Mouse (Mus musculus) testis, adult 2 months (tissue): ENCODE measurements around the gene Fam126b. TPM values are rescaled to one million over a fixed set of nuclear protein-coding genes. Genes with fewer than 3 reads are reported as not detected.
"Not testable (repeated sequence)": the region's sequence is repeated elsewhere in the genome, so short reads cannot be mapped to it uniquely, and the experiment has no call there.

ENCODE experiments used
- H3K27ac ChIP-seq: fragments of 200-500 bp; 2 replicates; pipeline ENCODE4 v1.5.1; 2012; ENCODE audit warnings: low read depth, low read length; ENCODE audit not compliant: control insufficient read depth, insufficient read depth
- H3K27me3 ChIP-seq: fragments of 200-500 bp; 2 replicates; pipeline ENCODE4 v1.6.1; 2012; ENCODE audit warnings: mild to moderate bottlenecking, low read length, moderate library complexity; ENCODE audit not compliant: control insufficient read depth, insufficient read depth
- H3K36me3 ChIP-seq: fragments of 200-500 bp; 2 replicates; pipeline ENCODE4 v1.6.1; 2012; ENCODE audit warnings: mild to moderate bottlenecking, low read length; ENCODE audit not compliant: control insufficient read depth, insufficient read depth
- H3K4me1 ChIP-seq: fragments of 200-500 bp; 2 replicates; pipeline ENCODE4 v1.6.1; 2012; ENCODE audit warnings: low read length; ENCODE audit not compliant: control insufficient read depth, insufficient read depth
- H3K4me3 ChIP-seq: fragments of 200-500 bp; 2 replicates; pipeline ENCODE4 v1.5.1; 2012; ENCODE audit warnings: low read depth, mild to moderate bottlenecking, low read length, moderate library complexity, mixed read lengths; ENCODE audit not compliant: control insufficient read depth
- CTCF ChIP-seq: fragments of 200-500 bp; IDR thresholded peaks from 2 replicates; pipeline ENCODE4 v1.5.1; 2012; ENCODE audit warnings: low read depth, mild to moderate bottlenecking, inconsistent platforms, low read length, moderate library complexity; ENCODE audit not compliant: control insufficient read depth, insufficient read depth, insufficient replicate concordance
- POLR2A ChIP-seq: fragments of 200-500 bp; IDR thresholded peaks from 2 replicates; pipeline ENCODE4 v1.6.1; 2012; ENCODE audit warnings: low read depth, mild to moderate bottlenecking, inconsistent platforms, low read length, moderate library complexity; ENCODE audit not compliant: control insufficient read depth
- polyA plus RNA-seq: library from polyadenylated mRNA; depleted of rRNA; stranded (reverse); fragments of >200 nt; gene quantifications from 2 replicates; pipeline ENCODE4 v1.2.3, GENCODE M21; 2012

The Fam126b gene
- polyA plus RNA-seq, 1 experiment: 3.8 TPM

- Histone ChIP-seq H3K27ac (no peak overlapping the region), H3K27me3 (no peaks in the 10 kb centered on the region), H3K36me3 (no peaks in the 10 kb centered on the region), H3K4me3 (no peak overlapping the region), H3K4me1 (no peaks in the 10 kb centered on the region)
- no peak for TF ChIP-seq CTCF
- no peak for TF ChIP-seq POLR2A
These were observed 17.5 kb downstream of the Fam126b start for GRCm38 (mm10) chr1:58568456-58569130.

GRCm38 (mm10) chr1:58566621-58567020 is 19.5 kb downstream of the Fam126b start:
- H3K4me1 ChIP-seq: no peaks in the 10 kb centered on the region
- H3K36me3 ChIP-seq: no peaks in the 10 kb centered on the region
- H3K27me3 ChIP-seq: no peaks in the 10 kb centered on the region
- no peak overlapping the region for H3K4me3 ChIP-seq
- no peak overlapping the region for H3K27ac ChIP-seq
- no peak for TF ChIP-seq POLR2A
- no peak for TF ChIP-seq CTCF

- no peak for TF ChIP-seq POLR2A
- no peak for TF ChIP-seq CTCF
- Histone ChIP-seq H3K36me3 (no peaks in the 10 kb centered on the region), H3K27ac (no peak overlapping the region), H3K4me1 (no peaks in the 10 kb centered on the region), H3K4me3 (no peak overlapping the region), H3K27me3 (no peaks in the 10 kb centered on the region)
These were observed 21.1 kb downstream of the Fam126b start for GRCm38 (mm10) chr1:58564981-58565380.

GRCm38 (mm10) chr1:58562455-58562854 is 23.7 kb downstream of the Fam126b start:
- TF ChIP-seq POLR2A: no peak
- TF ChIP-seq CTCF: no peak
- Histone ChIP-seq H3K27me3 (no peaks in the 10 kb centered on the region), H3K27ac (no peak overlapping the region)

GRCm38 (mm10) chr1:58560370-58560769 is 25.8 kb downstream of the Fam126b start:
- H3K4me3 ChIP-seq, H3K4me1 ChIP-seq, H3K36me3 ChIP-seq, H3K27ac ChIP-seq, H3K27me3 ChIP-seq: not testable (repeated sequence)

More at GRCm38 (mm10) chr1:58562455-58562854, 23.7 kb downstream of the Fam126b start:
- no peak overlapping the region for H3K4me3 ChIP-seq
- H3K36me3 ChIP-seq: no peaks in the 10 kb centered on the region
- H3K4me1 ChIP-seq: no peaks in the 10 kb centered on the region

- Histone ChIP-seq H3K27ac (no peak overlapping the region), H3K27me3 (no peaks in the 10 kb centered on the region), H3K4me3 (no peak overlapping the region), H3K4me1 (no peaks in the 10 kb centered on the region), H3K36me3 (no peaks in the 10 kb centered on the region; the same call in 1 of the 2 replicates)
- TF ChIP-seq POLR2A: no peak
- TF ChIP-seq CTCF: no peak
These were observed 44.7 kb downstream of the Fam126b start for GRCm38 (mm10) chr1:58541386-58541785.

- no peak for TF ChIP-seq CTCF
- no peak overlapping the region for H3K4me3 ChIP-seq
- H3K36me3 ChIP-seq: no peaks in the 10 kb centered on the region
These were observed 78.9 kb downstream of the Fam126b start for GRCm38 (mm10) chr1:58507249-58507648.

GRCm38 (mm10) chr1:58504577-58505254 is 81.4 kb downstream of the Fam126b start, which contains the start of gene Orc2:
Orc2 (minus strand) TSS chr1:58505109.
- TF ChIP-seq CTCF: no peak
- peak; percentile 62 for TF ChIP-seq POLR2A
- Histone ChIP-seq H3K4me3 (peak within 1 kb of the TSS; percentile 93), H3K27ac (peak within 1 kb of the TSS; percentile 50), H3K4me1 (peaks cover 2% of the 10 kb centered on the region), H3K27me3 (no peaks in the 10 kb centered on the region), H3K36me3 (no peaks in the 10 kb centered on the region)

More at GRCm38 (mm10) chr1:58507249-58507648, 78.9 kb downstream of the Fam126b start:
- Histone ChIP-seq H3K27me3 (no peaks in the 10 kb centered on the region), H3K27ac (no peak overlapping the region), H3K4me1 (peaks cover 2% of the 10 kb centered on the region)
